Mouse (Mus musculus): Measurements from ENCODE around the gene 0610010K14Rik. TPM values are rescaled to one million over a fixed set of nuclear protein-coding genes. Genes with fewer than 3 reads are reported as not detected.

The 0610010K14Rik gene
- polyA plus RNA-seq, 1 experiment from 2014 or later = 180 TPM

DNA sequence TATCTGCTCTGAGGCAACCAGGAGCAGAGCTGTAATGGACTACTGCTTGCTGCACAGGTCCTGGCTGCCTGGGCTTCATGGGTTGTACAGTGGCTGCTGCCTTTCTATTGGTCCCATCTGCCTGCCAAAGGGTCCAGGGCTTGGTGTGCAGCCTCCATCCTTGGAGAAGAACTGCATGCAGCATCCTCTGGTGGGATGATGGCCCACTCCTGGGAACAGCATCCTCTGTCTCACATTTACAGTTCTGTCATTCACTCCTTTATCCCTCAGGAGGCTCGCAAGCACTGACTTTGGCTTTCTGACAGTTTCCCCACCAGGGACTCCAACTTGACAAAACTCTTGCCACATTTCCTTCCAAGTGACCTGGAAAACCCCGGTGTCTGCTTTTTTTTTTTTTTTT is 30.9 kb downstream of the 0610010K14Rik start:
- Histone ChIP-seq H3K4me2 (replicated peaks; ENCODE audit: low read depth, low read length) (no peak overlapping the region), H3K4me1 (ENCODE audit: control insufficient read depth, insufficient read depth, low read length) (no peaks in the 10 kb centered on the region), H3K36me3 (ENCODE audit: control insufficient read depth, insufficient read depth, low read length) (no peaks in the 10 kb centered on the region), H3K27ac (ENCODE audit: low read depth, low read length) (no peak overlapping the region), H3K9ac (ENCODE audit: low read depth, low read length) (no peak overlapping the region), H3K4me3 (ENCODE audit: low read length) (no peak overlapping the region), H3K9me3 (ENCODE audit: control insufficient read depth, low read length) (no peaks in the 10 kb centered on the region), H3K27me3 (ENCODE audit: control insufficient read depth, insufficient read depth, low read length) (no peaks in the 10 kb centered on the region)
- 81% methylated on average over 2 of the region's 2 CpGs for WGBS
- no peak for ATAC-seq (ENCODE audit: low FRiP score, low TSS enrichment)

DNA sequence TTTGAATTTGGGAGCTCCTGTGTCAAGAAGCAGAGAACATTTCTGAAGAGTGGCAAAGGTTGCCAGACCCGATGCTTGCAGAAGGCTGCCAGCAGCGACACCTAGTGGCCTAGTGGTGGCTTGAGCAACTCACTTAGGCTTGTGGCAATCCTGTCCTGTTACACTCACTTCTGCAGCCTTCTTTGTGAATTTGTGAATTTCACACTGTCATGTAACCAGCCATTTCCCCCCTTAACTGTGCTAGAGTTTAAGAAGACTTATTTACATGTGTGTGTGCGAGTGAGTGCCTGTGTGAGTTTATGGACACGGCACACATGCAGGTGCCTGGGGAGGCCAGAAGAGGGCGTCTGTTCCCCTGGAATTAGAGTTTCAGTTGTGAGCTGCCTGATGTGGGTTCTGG is 36.0 kb downstream of the 0610010K14Rik start:
- ATAC-seq (ENCODE audit: low FRiP score, low TSS enrichment) = peak; percentile 68; the same call in 1 of the 2 replicates

DNA sequence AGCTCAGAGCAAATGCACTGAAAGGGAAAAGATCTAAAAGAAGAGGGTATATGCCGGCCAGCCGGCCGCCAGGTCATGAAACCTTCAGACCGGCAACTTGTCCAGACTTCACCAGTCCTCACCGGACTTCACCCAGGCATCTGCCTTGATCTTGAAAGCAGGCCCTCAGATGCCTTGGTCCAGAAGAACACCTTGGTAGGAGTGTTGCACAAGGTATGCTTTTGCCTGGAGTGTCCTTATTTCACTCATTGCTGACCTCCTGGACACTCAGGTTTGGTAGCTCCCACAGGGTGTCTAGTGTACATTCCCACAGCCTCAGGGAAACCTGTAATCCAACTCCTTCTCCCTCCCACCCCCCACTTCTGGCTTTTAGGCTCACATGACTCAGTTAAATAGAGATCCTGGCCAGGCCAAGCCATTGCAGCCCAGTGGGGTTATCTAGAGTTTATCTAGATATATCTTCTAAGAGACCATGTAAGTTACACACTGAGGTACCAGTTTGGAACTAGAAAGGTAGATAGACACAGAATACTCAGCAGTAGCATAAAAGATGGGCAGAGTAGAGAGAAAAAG is 37.6 kb downstream of the 0610010K14Rik start:
- Histone ChIP-seq H3K4me1 (ENCODE audit: control insufficient read depth, insufficient read depth, low read length) (peaks cover 9% of the 10 kb centered on the region), H3K36me3 (ENCODE audit: control insufficient read depth, insufficient read depth, low read length) (no peaks in the 10 kb centered on the region), H3K4me2 (replicated peaks; ENCODE audit: low read depth, low read length) (0 out of 2 replicates have a peak overlapping the region, but pooled peaks have one; percentile 10), H3K27me3 (ENCODE audit: control insufficient read depth, insufficient read depth, low read length) (no peaks in the 10 kb centered on the region), H3K9me3 (ENCODE audit: control insufficient read depth, low read length) (no peaks in the 10 kb centered on the region), H3K27ac (ENCODE audit: low read depth, low read length) (peak overlapping the region; percentile 39; the same call in 1 of the 2 replicates), H3K4me3 (ENCODE audit: low read length) (no peak overlapping the region), H3K9ac (ENCODE audit: low read depth, low read length) (no peak overlapping the region)
- peak; percentile 47; the same call in 1 of the 2 replicates for ATAC-seq (ENCODE audit: low FRiP score, low TSS enrichment)
- 58% methylated on average over 5 of the region's 5 CpGs for WGBS

More for the DNA sequence above, 36.0 kb downstream of the 0610010K14Rik start:
- H3K36me3 ChIP-seq (ENCODE audit: control insufficient read depth, insufficient read depth, low read length) = no peaks in the 10 kb centered on the region
- no peak overlapping the region for H3K4me2 ChIP-seq (replicated peaks; ENCODE audit: low read depth, low read length)
- no peaks in the 10 kb centered on the region for H3K9me3 ChIP-seq (ENCODE audit: control insufficient read depth, low read length)
- no peak overlapping the region for H3K27ac ChIP-seq (ENCODE audit: low read depth, low read length)
- no peaks in the 10 kb centered on the region for H3K27me3 ChIP-seq (ENCODE audit: control insufficient read depth, insufficient read depth, low read length)
- 37% methylated on average over 5 of the region's 5 CpGs for WGBS
- no peak overlapping the region for H3K9ac ChIP-seq (ENCODE audit: low read depth, low read length)
- H3K4me1 ChIP-seq (ENCODE audit: control insufficient read depth, insufficient read depth, low read length) = peaks cover 9% of the 10 kb centered on the region
- no peak overlapping the region for H3K4me3 ChIP-seq (ENCODE audit: low read length)

DNA sequence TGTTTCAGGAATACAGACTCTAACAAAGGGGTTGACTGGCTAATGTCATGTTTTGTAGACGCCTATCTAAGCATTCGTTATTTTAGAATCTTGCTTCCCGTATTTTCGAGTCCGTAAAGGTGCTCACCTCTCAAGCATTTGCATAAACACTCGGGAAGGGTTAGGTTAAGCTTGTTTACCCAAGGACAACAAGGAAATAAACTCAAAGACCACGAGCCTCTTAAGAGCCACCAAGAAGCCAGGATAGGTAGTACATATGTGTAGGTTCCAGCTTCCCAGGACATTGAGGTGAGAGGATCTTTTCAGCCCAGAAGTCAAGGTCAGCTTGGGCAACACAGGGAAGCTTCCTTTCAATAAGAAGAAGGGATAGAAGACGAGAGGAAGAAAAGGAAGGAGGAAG is 38.6 kb downstream of the 0610010K14Rik start:
- Histone ChIP-seq H3K4me1 (ENCODE audit: control insufficient read depth, insufficient read depth, low read length) (peaks cover 9% of the 10 kb centered on the region), H3K9ac (ENCODE audit: low read depth, low read length) (no peak overlapping the region), H3K27me3 (ENCODE audit: control insufficient read depth, insufficient read depth, low read length) (no peaks in the 10 kb centered on the region), H3K27ac (ENCODE audit: low read depth, low read length) (peak overlapping the region; percentile 39; the same call in 1 of the 2 replicates), H3K4me2 (replicated peaks; ENCODE audit: low read depth, low read length) (no peak overlapping the region), H3K36me3 (ENCODE audit: control insufficient read depth, insufficient read depth, low read length) (no peaks in the 10 kb centered on the region), H3K4me3 (ENCODE audit: low read length) (no peak overlapping the region), H3K9me3 (ENCODE audit: control insufficient read depth, low read length) (no peaks in the 10 kb centered on the region)
- no peak for ATAC-seq (ENCODE audit: low FRiP score, low TSS enrichment)
- 76% methylated on average over 8 of the region's 8 CpGs for WGBS

DNA sequence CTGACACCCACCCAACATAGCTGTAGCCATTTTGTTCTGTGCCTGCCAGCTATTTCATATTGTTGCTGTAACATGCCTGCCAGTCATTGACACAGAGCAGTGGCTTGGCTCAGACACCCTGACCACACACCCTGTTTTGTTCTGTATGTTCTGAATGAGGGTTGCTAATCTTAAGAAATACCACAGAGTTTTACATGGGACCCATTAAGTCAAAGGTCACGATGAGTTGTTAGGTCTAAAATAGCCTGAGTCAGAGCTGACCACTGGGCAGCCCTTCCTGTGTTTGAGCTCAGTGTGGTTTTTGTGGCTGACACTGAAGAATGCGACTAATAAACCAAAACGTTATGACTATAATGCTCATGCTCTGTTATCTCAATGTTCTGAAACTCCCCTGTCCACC is 39.4 kb downstream of the 0610010K14Rik start:
- no peak for ATAC-seq (ENCODE audit: low FRiP score, low TSS enrichment)
- 90% methylated on average over 3 of the region's 3 CpGs for WGBS
- Histone ChIP-seq H3K9ac (ENCODE audit: low read depth, low read length) (no peak overlapping the region), H3K9me3 (ENCODE audit: control insufficient read depth, low read length) (no peaks in the 10 kb centered on the region), H3K36me3 (ENCODE audit: control insufficient read depth, insufficient read depth, low read length) (no peaks in the 10 kb centered on the region), H3K4me3 (ENCODE audit: low read length) (no peak overlapping the region), H3K27ac (ENCODE audit: low read depth, low read length) (no peak overlapping the region), H3K4me1 (ENCODE audit: control insufficient read depth, insufficient read depth, low read length) (peaks cover 14% of the 10 kb centered on the region), H3K4me2 (replicated peaks; ENCODE audit: low read depth, low read length) (no peak overlapping the region), H3K27me3 (ENCODE audit: control insufficient read depth, insufficient read depth, low read length) (no peaks in the 10 kb centered on the region)

DNA sequence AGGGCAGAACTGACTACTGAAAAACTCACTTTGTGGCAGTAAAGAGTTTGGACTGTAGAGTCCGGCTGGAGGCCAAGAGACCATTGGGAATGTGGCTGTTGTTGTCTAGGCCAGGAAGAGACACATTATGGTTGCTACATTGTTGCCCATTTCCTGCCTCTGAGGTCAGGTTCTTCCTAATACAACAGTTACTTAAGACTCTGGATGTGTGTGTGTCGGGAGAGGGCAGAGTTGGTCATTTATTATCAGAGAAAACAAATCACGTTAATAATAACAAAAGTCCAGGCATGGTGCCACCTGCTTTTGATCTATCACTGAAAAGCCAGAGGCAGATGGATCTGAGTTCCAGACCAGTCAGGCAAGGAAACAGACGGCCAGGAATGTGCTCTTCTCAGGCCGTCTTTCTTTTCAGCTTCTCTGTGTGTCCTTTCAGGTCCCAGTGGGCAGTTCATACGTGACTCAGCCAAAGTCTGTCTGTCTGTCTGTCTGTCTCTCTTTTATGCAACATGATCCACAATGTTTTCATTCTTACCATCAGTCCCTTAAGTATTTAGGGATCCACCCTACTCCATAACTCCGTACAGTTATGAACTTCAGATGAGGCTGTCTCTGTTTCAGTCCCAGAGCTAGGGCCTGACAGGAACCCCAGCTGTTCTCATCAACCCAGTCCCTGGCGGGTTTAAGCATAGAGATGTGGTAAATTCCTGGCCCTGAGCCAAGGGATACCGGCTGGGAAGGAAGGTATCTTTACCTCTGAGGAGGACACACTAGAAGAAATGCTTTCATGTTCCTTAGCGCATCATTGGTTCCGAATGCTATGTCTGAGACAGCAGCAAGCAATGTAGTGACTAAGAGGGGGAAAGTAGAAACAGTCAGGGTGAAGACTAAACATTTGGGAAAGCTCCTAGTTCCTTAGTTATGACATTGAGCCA is 44.1 kb downstream of the 0610010K14Rik start:
- H3K9me3 ChIP-seq (ENCODE audit: control insufficient read depth, low read length) = no peaks in the 10 kb centered on the region
- no peak for ATAC-seq (ENCODE audit: low FRiP score, low TSS enrichment)
- H3K36me3 ChIP-seq (ENCODE audit: control insufficient read depth, insufficient read depth, low read length) = no peaks in the 10 kb centered on the region
- H3K4me3 ChIP-seq (ENCODE audit: low read length) = no peak overlapping the region
- no peaks in the 10 kb centered on the region for H3K27me3 ChIP-seq (ENCODE audit: control insufficient read depth, insufficient read depth, low read length)
- H3K4me2 ChIP-seq (replicated peaks; ENCODE audit: low read depth, low read length) = no peak overlapping the region
- H3K4me1 ChIP-seq (ENCODE audit: control insufficient read depth, insufficient read depth, low read length) = 0 out of 2 replicates have a peak, but pooled peaks cover 5% of the 10 kb centered on the region
- no peak overlapping the region for H3K27ac ChIP-seq (ENCODE audit: low read depth, low read length)
- 32% methylated on average over 11 of the region's 11 CpGs for WGBS
- H3K9ac ChIP-seq (ENCODE audit: low read depth, low read length) = no peak overlapping the region

DNA sequence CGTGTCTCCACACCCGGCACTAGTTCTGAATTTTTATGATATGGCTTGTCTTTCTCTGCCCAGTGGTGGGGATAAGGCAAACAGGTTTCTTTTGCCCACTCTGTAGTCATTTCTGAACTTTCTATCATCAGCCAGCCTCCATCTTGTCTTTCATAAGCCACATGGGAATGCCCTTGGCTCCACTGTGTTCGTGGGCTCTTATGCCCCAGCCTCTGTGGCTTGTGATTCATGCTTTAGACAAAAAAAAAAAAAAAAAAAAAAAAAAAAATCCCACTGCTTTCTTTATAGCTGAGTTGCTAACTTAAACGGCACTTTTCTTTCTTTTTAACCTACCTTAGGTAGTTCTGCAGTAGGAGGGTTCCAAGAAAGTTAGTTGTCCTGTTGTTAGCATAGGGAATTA is 45.6 kb downstream of the 0610010K14Rik start:
- no peak overlapping the region for H3K4me2 ChIP-seq (replicated peaks; ENCODE audit: low read depth, low read length)
- no peaks in the 10 kb centered on the region for H3K36me3 ChIP-seq (ENCODE audit: control insufficient read depth, insufficient read depth, low read length)
- no peak for ATAC-seq (ENCODE audit: low FRiP score, low TSS enrichment)
- H3K9ac ChIP-seq (ENCODE audit: low read depth, low read length) = no peak overlapping the region
- H3K27me3 ChIP-seq (ENCODE audit: control insufficient read depth, insufficient read depth, low read length) = no peaks in the 10 kb centered on the region
- H3K27ac ChIP-seq (ENCODE audit: low read depth, low read length) = no peak overlapping the region
- H3K4me3 ChIP-seq (ENCODE audit: low read length) = no peak overlapping the region
- 0 out of 2 replicates have a peak, but pooled peaks cover 5% of the 10 kb centered on the region for H3K4me1 ChIP-seq (ENCODE audit: control insufficient read depth, insufficient read depth, low read length)
- no peaks in the 10 kb centered on the region for H3K9me3 ChIP-seq (ENCODE audit: control insufficient read depth, low read length)
- 79% methylated on average over 4 of the region's 4 CpGs for WGBS

DNA sequence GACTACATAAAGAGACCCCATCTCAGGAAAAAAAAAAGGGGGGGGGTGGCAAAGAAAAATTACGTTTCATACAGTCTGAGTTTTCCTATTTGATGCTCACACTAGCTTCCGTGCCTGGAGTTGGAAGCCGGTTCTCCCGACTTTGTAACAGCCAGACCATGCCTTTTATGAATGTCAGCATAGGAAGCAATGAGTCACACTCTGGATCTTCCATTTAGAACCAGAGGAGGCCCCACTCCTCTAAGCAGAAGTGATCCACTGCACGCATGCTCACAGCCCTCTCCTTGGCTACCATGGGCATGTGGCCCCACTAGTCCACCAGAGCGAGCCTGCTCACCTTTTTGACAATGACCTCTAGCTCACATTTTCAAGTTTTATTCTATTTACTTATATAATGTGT is 46.5 kb downstream of the 0610010K14Rik start:
- no peaks in the 10 kb centered on the region for H3K9me3 ChIP-seq (ENCODE audit: control insufficient read depth, low read length)
- no peak for ATAC-seq (ENCODE audit: low FRiP score, low TSS enrichment)
- no peak overlapping the region for H3K4me2 ChIP-seq (replicated peaks; ENCODE audit: low read depth, low read length)
- no peaks in the 10 kb centered on the region for H3K36me3 ChIP-seq (ENCODE audit: control insufficient read depth, insufficient read depth, low read length)
- no peak overlapping the region for H3K4me3 ChIP-seq (ENCODE audit: low read length)
- H3K27ac ChIP-seq (ENCODE audit: low read depth, low read length) = no peak overlapping the region
- H3K27me3 ChIP-seq (ENCODE audit: control insufficient read depth, insufficient read depth, low read length) = no peaks in the 10 kb centered on the region
- WGBS = 83% methylated on average over 6 of the region's 6 CpGs
- 0 out of 2 replicates have a peak, but pooled peaks cover 5% of the 10 kb centered on the region for H3K4me1 ChIP-seq (ENCODE audit: control insufficient read depth, insufficient read depth, low read length)
- H3K9ac ChIP-seq (ENCODE audit: low read depth, low read length) = no peak overlapping the region
